Mouse (Mus musculus) midbrain, embryonic 16.5 days (tissue): ENCODE measurements around the gene Slc17a6. TPM values are rescaled to one million over a fixed set of nuclear protein-coding genes. Genes with fewer than 3 reads are reported as not detected.

Experiments used
- ATAC-seq: fragments of 200-750 bp; cut with Nextera tagmentation; 2 replicates; pipeline ENCODE4 v1.8.0; 2017; ENCODE audit warnings: moderate TSS enrichment
- H3K27ac ChIP-seq: fragments of 300-500 bp; sonication (generic); 2 replicates; pipeline ENCODE4 v1.5.1; 2014; ENCODE audit warnings: mild to moderate bottlenecking, low read length, mixed read lengths
- H3K27me3 ChIP-seq: fragments of 300-500 bp; sonication (generic); 2 replicates; pipeline ENCODE4 v1.6.1; 2014; ENCODE audit warnings: low read depth, low read length, mixed read lengths; ENCODE audit not compliant: control insufficient read depth, insufficient read depth
- H3K36me3 ChIP-seq: fragments of 300-500 bp; sonication (generic); 2 replicates; pipeline ENCODE4 v1.6.1; 2014; ENCODE audit warnings: mild to moderate bottlenecking, low read length, moderate library complexity, mixed read lengths; ENCODE audit not compliant: control insufficient read depth, insufficient read depth
- H3K4me1 ChIP-seq: fragments of 300-500 bp; sonication (generic); 2 replicates; pipeline ENCODE4 v1.6.1; 2014; ENCODE audit warnings: mild to moderate bottlenecking, low read length, mixed read lengths; ENCODE audit not compliant: control insufficient read depth, insufficient read depth
- H3K4me2 ChIP-seq: fragments of 300-500 bp; sonication (generic); 2 replicates; pipeline ENCODE4 v1.6.1; 2014; ENCODE audit warnings: mild to moderate bottlenecking, low read length, mixed read lengths
- H3K4me3 ChIP-seq: fragments of 300-500 bp; sonication (generic); 2 replicates; pipeline ENCODE4 v1.5.1; 2014; ENCODE audit warnings: low read depth, mild to moderate bottlenecking, low read length, moderate library complexity, mixed read lengths
- H3K9ac ChIP-seq: fragments of 300-500 bp; sonication (generic); 2 replicates; pipeline ENCODE4 v1.6.1; 2014; ENCODE audit warnings: low read depth, low read length, mixed read lengths
- H3K9me3 ChIP-seq: fragments of 300-500 bp; sonication (generic); replicated peaks from 2 replicates; pipeline ENCODE4 v1.6.1; 2014; ENCODE audit warnings: mild to moderate bottlenecking, low read length, mixed read lengths; ENCODE audit not compliant: control insufficient read depth, poor library complexity, severe bottlenecking
- WGBS: fragments of 180-500 bp; shearing (Covaris S2); extraction: QIAGEN DNeasy Blood & Tissue Kit; methylation state at CpG from one replicate; pipeline ENCODE4 v1.1.7; 2014; 5-methylcytosine and 5-hydroxymethylcytosine counted together
- polyA plus RNA-seq: library from polyadenylated mRNA; unstranded; fragments of >200 nt; fragmentation: Nextera tagmentation; extraction: Ambion mirVana; gene quantifications from 2 replicates; pipeline ENCODE4 v1.2.1, GENCODE M21; 2015

The Slc17a6 gene
- polyA plus RNA-seq, 1 experiment from 2014 or later = 142 TPM

GRCm38 (mm10) chr7:51624336-51624897 is 2.6 kb downstream of the Slc17a6 start:
- WGBS = 2% methylated on average over 4 of the region's 4 CpGs
- Histone ChIP-seq H3K4me1 (no peaks in the 10 kb centered on the region; the same call in 1 of the 2 replicates), H3K9ac (peak overlapping the region; percentile 80), H3K27me3 (peaks cover 2% of the 10 kb centered on the region; the same call in 1 of the 2 replicates), H3K4me3 (peak overlapping the region; percentile 53), H3K9me3 (no peaks in the 10 kb centered on the region), H3K4me2 (peak overlapping the region; percentile 77), H3K36me3 (0 out of 2 replicates have a peak, but pooled peaks cover 3% of the 10 kb centered on the region), H3K27ac (peak overlapping the region; percentile 95)
- peak; percentile 54 for ATAC-seq

DNA sequence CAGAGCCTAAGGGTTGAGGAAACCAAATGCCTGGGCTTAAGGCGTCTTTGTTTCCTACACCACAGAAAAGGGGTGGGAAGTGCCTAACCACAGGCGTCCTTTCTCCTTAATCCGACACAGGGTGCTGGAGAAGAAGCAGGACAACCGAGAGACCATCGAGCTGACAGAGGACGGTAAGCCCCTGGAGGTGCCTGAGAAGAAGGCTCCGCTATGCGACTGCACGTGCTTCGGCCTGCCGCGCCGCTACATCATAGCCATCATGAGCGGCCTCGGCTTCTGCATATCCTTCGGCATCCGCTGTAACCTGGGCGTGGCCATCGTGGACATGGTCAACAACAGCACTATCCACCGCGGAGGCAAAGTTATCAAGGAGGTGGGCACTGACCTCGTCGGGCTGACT is 3.4 kb downstream of the Slc17a6 start:
- Histone ChIP-seq H3K27me3 (peaks cover 2% of the 10 kb centered on the region; the same call in 1 of the 2 replicates), H3K4me2 (peak overlapping the region; percentile 77), H3K4me3 (peak overlapping the region; percentile 53), H3K9ac (peak overlapping the region; percentile 80), H3K9me3 (no peaks in the 10 kb centered on the region), H3K27ac (peak overlapping the region; percentile 95), H3K36me3 (0 out of 2 replicates have a peak, but pooled peaks cover 3% of the 10 kb centered on the region), H3K4me1 (no peaks in the 10 kb centered on the region; the same call in 1 of the 2 replicates)
- ATAC-seq = 0 out of 2 replicates have a peak, but pooled peaks have one; percentile 4
- 0% methylated on average over 23 of the region's 23 CpGs for WGBS

- H3K27me3 ChIP-seq = peaks cover 2% of the 10 kb centered on the region; the same call in 1 of the 2 replicates
Measured at GRCm38 (mm10) chr7:51625591-51626255, 3.9 kb downstream of the Slc17a6 start.

DNA sequence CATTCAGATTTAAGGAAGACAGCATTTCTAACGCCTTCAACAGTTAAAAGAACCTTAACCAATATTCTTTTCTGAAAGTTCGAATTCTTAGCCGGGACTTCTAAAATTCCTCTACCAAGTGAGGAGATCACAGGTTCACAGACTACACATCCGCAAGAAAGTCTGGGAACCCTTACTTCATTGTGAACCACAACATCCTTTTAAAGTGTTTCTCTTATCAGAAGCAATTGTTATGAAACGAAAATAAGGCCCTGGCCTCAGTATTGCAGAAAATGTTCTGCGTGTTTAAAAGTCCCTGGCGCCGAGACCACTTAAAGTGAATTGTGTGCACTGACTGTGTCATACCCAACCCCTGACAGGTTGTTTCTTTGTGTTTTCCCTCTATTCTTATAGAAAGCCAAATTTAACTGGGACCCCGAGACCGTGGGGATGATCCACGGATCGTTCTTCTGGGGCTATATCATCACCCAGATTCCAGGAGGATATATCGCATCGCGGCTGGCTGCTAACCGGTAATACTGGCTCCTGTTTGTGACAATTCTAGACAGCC is 4.7 kb downstream of the Slc17a6 start:
- 0 out of 2 replicates have a peak, but pooled peaks cover 3% of the 10 kb centered on the region for H3K36me3 ChIP-seq
- peak overlapping the region; percentile 80 for H3K9ac ChIP-seq
- no peaks in the 10 kb centered on the region for H3K9me3 ChIP-seq
- H3K27me3 ChIP-seq = peaks cover 2% of the 10 kb centered on the region; the same call in 1 of the 2 replicates
- under 1% methylated on average over 16 of the region's 16 CpGs for WGBS
- ATAC-seq = no peak
- peak overlapping the region; percentile 77 for H3K4me2 ChIP-seq
- H3K4me3 ChIP-seq = peak overlapping the region; percentile 53
- peak overlapping the region; percentile 95 for H3K27ac ChIP-seq
- no peaks in the 10 kb centered on the region; the same call in 1 of the 2 replicates for H3K4me1 ChIP-seq

More at GRCm38 (mm10) chr7:51625591-51626255, 3.9 kb downstream of the Slc17a6 start:
- Histone ChIP-seq H3K9me3 (no peaks in the 10 kb centered on the region), H3K4me3 (peak overlapping the region; percentile 53), H3K36me3 (0 out of 2 replicates have a peak, but pooled peaks cover 3% of the 10 kb centered on the region), H3K4me2 (peak overlapping the region; percentile 77), H3K4me1 (no peaks in the 10 kb centered on the region; the same call in 1 of the 2 replicates), H3K9ac (peak overlapping the region; percentile 80), H3K27ac (peak overlapping the region; percentile 95)
- ATAC-seq = no peak
- 3% methylated on average over 11 of the region's 11 CpGs for WGBS

DNA sequence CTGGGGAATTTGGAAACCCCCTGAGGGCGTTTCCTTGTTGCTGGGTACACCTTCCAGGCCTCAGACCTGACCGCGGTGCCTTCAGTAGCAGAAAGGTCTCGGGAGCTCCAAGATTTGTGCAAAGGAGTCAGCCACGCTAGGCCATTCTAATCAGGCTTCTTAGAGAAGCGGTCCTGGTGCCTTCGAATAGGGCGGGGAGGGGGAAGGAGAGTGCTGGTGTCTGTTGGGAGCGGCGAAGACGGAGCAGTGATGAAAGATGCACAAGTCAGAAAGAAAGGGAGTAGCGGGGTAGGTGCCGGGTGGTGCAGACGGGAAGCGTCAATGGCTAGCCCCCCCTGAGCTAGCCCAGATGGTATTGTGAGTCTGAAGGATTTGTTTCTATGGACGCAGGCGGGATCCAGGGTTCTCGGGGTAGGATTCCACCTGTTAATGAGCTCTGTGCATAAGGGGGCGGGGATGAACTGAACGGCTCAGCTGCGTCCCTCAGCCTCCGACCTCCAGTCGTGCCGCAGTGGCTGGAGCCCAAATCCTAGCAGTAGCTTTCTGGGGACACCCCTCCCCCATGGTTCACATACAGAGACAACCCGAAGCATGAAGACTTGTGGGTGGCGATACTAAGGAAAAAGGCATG is 5.3 kb downstream of the Slc17a6 start:
- peak overlapping the region; percentile 53 for H3K4me3 ChIP-seq
- peak overlapping the region; percentile 95 for H3K27ac ChIP-seq
- H3K27me3 ChIP-seq = peaks cover 2% of the 10 kb centered on the region; the same call in 1 of the 2 replicates
- 0 out of 2 replicates have a peak, but pooled peaks cover 3% of the 10 kb centered on the region for H3K36me3 ChIP-seq
- no peaks in the 10 kb centered on the region for H3K9me3 ChIP-seq
- no peaks in the 10 kb centered on the region for H3K4me1 ChIP-seq
- ATAC-seq = peak; percentile 64
- H3K4me2 ChIP-seq = peak overlapping the region; percentile 77
- 1% methylated on average over 26 of the region's 26 CpGs for WGBS
- H3K9ac ChIP-seq = peak overlapping the region; percentile 80

- Histone ChIP-seq H3K27me3 (peaks cover 2% of the 10 kb centered on the region; the same call in 1 of the 2 replicates), H3K9ac (peak overlapping the region; percentile 80), H3K36me3 (0 out of 2 replicates have a peak, but pooled peaks cover 3% of the 10 kb centered on the region), H3K27ac (peak overlapping the region; percentile 95), H3K4me1 (no peaks in the 10 kb centered on the region), H3K9me3 (no peaks in the 10 kb centered on the region), H3K4me3 (peak overlapping the region; percentile 53), H3K4me2 (peak overlapping the region; percentile 77)
- WGBS = under 1% methylated on average over 9 of the region's 9 CpGs
- no peak for ATAC-seq
Measured at GRCm38 (mm10) chr7:51627666-51628065, 5.9 kb downstream of the Slc17a6 start.

DNA sequence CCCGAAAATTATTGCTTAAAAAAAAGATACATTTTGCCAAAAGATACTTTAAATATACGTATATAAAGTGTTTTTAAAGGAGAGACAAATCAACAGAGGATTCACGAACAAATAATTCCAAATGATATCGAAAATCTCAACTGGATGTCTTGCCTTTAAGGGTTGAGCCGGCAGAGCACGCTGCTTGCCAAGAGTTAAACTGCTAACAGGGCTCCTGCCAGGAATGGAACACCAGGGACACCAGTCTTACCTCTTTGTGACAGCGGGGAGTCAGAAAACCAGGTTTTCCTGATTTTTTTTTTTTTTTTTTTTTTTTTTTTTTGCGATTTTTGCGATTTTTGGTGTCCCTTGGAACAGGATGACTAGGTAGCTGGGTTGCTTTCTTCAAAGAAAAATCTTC is 6.5 kb downstream of the Slc17a6 start:
- peak overlapping the region; percentile 77 for H3K4me2 ChIP-seq
- H3K9me3 ChIP-seq = no peaks in the 10 kb centered on the region
- 3% methylated on average over 9 of the region's 9 CpGs for WGBS
- H3K4me3 ChIP-seq = peak overlapping the region; percentile 32
- 0 out of 2 replicates have a peak, but pooled peaks cover 3% of the 10 kb centered on the region for H3K36me3 ChIP-seq
- peak overlapping the region; percentile 46; the same call in 1 of the 2 replicates for H3K9ac ChIP-seq
- H3K27ac ChIP-seq = peak overlapping the region; percentile 77
- H3K27me3 ChIP-seq = peaks cover 2% of the 10 kb centered on the region; the same call in 1 of the 2 replicates
- no peak for ATAC-seq
- no peaks in the 10 kb centered on the region for H3K4me1 ChIP-seq

GRCm38 (mm10) chr7:51629206-51629605 is 7.4 kb downstream of the Slc17a6 start:
- ATAC-seq = no peak
- peak overlapping the region; percentile 64 for H3K4me2 ChIP-seq
- 0 out of 2 replicates have a peak, but pooled peaks cover 3% of the 10 kb centered on the region for H3K36me3 ChIP-seq
- no peaks in the 10 kb centered on the region; the same call in 1 of the 2 replicates for H3K27me3 ChIP-seq
- peak overlapping the region; percentile 36 for H3K4me3 ChIP-seq
- H3K4me1 ChIP-seq = no peaks in the 10 kb centered on the region
- H3K27ac ChIP-seq = peak overlapping the region; percentile 89
- 3% methylated on average over 3 of the region's 3 CpGs for WGBS
- H3K9ac ChIP-seq = peak overlapping the region; percentile 66
- no peaks in the 10 kb centered on the region for H3K9me3 ChIP-seq
